Mouse (Mus musculus) thymus, postnatal 25 days (tissue): ENCODE data around the gene Tcl1b2.
"Not testable (repeated sequence)": the region's sequence is repeated elsewhere in the genome, so short reads cannot be mapped to it uniquely, and the experiment has no call there.

Experiments used
- DNase-seq: peaks from one replicate; pipeline ENCODE4 v3.0.0; 2022

Tcl1b2 gene

GRCm38 (mm10) chr12:105174318-105174717 is 28.5 kb downstream of the Tcl1b2 start:
- peak; percentile 66 for DNase-seq

- DNase-seq = not testable (repeated sequence)
Measured at GRCm38 (mm10) chr12:105176044-105176443, 30.2 kb downstream of the Tcl1b2 start, which contains the start of gene Tcl1b5. Gene Tcl1b5, plus strand, starts transcription at chr12:105176344.

DNA sequence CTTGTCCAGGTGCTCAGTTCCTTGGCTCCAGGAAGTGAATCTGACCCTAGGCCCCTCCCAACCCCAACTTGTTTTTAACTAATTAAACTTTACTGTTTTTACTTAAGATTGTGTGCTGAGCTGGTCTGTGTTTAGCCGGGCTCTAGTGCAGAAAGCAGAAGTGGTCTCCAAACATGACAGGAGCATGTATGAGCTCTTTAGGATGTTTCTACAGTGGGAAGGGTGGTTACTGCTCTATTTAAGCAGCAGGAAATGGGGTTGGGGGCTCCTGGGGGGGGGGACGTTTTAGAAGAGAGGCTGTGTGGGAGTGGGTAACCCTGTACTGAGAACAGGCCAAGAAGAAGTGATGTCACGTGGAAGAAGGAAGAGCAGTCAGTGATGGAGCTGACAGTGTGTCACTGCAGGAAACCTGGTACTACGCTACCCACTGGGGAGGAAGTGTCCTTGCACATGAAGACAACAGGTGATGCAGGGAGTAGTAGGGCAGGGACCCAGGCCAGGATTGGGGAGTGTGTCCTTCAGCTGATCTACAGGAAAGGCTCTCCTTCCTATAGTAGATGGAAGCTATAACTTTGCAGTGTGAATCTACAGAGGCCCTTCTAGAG is 35.3 kb downstream of the Tcl1b2 start:
- DNase-seq = not testable (repeated sequence)

- DNase-seq = peak; percentile 8
Measured at GRCm38 (mm10) chr12:105188980-105189379, 43.2 kb downstream of the Tcl1b2 start.

- not testable (repeated sequence) for DNase-seq
Measured at GRCm38 (mm10) chr12:105190743-105191142, 44.9 kb downstream of the Tcl1b2 start, which contains the start of gene Tcl1b3. Gene Tcl1b3, plus strand, starts transcription at chr12:105191043.

- not testable (repeated sequence) for DNase-seq
Measured at GRCm38 (mm10) chr12:105199684-105200497, 54.1 kb downstream of the Tcl1b2 start.

GRCm38 (mm10) chr12:105201657-105202056 is 55.8 kb downstream of the Tcl1b2 start, which contains the start of gene Tcl1b4:
Gene Tcl1b4, plus strand, starts transcription at chr12:105201957.
- DNase-seq = not testable (repeated sequence)
